Mouse (Mus musculus): ENCODE data around the gene Ap1s1. TPM values are rescaled to one million over a fixed set of nuclear protein-coding genes. Genes with fewer than 3 reads are reported as not detected.
A peak's percentile ranks its signal among the peaks of the same experiment; 100 is the strongest.

Gene Ap1s1
- polyA plus RNA-seq, 1 experiment from 2014 or later, result 284 TPM

DNA sequence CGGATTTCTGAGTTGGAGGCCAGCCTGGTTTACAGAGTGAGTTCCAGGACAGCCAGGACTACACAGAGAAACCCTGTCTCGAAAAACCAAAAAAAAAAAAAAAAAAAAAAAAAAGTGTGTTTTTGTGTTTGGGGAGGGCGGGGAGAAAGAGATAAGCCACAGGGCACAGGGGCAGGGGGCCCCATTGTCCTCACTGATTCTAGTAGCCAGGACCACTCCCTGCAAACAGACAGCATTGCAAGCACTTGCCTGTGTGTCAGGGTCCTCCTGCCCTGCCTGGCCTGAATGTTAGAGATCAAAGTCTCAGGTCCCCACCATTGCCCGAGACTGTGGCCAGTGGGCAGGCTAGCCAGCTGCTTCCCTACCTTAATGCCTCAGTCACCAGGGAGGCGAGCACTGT, 46.5 kb downstream of the Ap1s1 start:
- Histone ChIP-seq H3K9ac (no peak overlapping the region), H3K4me1 (no peaks in the 10 kb centered on the region), H3K9me3 (no peaks in the 10 kb centered on the region), H3K4me2 (no peak overlapping the region), H3K27me3 (replicated peaks) (no peaks in the 10 kb centered on the region), H3K4me3 (no peak overlapping the region), H3K27ac (no peak overlapping the region), H3K36me3 (replicated peaks) (peaks cover 11% of the 10 kb centered on the region)
- no peak for ATAC-seq (replicated peaks)
- 61% methylated on average over 5 of the region's 5 CpGs for WGBS

DNA sequence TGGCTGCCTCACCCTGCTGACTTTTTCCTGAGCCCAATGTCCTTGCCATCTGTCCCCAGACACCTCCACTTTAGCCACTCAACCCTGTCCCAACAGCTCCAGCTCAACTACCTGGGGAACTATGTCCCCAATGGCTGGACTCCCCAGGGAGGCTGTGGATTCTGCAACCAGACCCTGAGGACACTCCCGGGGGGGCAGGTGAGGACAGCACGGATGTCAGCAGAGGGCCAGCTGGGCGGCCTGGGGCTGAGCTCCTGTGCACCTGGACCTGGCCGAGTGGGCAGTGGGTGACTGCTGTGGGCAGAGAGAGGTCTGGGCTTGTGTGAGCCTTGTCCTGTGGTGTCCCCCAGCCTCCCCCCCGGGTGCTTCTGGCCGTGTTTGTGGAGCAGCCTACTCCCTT, 56.1 kb downstream of the Ap1s1 start:
- H3K4me2 ChIP-seq, result no peak overlapping the region
- no peak for ATAC-seq (replicated peaks)
- H3K27me3 ChIP-seq (replicated peaks), result no peaks in the 10 kb centered on the region
- WGBS, result 91% methylated on average over 6 of the region's 6 CpGs
- H3K4me1 ChIP-seq, result peaks cover 22% of the 10 kb centered on the region
- peaks cover 50% of the 10 kb centered on the region for H3K36me3 ChIP-seq (replicated peaks)
- no peak overlapping the region for H3K4me3 ChIP-seq
- H3K9ac ChIP-seq, result no peak overlapping the region
- H3K27ac ChIP-seq, result no peak overlapping the region
- no peaks in the 10 kb centered on the region for H3K9me3 ChIP-seq

DNA sequence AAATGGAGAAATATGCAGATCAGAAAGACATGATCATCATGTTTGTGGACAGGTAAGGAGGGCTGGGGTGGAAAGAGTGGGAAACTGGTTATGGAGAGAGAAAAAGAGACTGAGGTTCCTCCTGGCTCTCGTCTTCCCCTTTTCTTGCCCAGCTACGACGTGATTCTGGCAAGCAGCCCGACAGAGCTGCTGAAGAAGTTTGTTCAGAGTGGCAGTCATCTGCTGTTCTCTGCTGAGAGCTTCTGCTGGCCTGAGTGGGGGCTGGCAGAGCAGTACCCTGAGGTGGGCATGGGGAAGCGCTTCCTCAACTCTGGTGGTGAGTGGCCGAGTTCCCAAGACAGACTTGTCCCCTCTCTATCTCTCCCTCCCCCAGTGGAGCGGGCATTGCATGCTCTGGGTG, 57.5 kb downstream of the Ap1s1 start:
- no peaks in the 10 kb centered on the region for H3K27me3 ChIP-seq (replicated peaks)

DNA sequence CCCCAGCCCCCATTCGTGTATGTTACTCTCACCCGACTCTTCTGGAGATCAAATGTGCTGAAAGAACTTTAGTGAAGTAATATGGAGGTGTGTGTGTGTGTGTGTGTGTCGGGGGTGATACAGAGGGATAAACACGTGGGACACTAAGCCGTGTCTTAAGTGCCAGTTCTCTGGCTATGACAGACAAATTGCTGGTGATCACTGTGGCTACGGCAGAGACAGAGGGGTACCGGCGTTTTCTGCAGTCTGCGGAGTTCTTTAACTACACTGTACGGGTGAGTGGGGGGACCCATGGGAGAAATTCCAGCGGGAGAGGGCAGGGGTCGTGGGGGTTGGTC, 58.0 kb downstream of the Ap1s1 start, which contains the start of gene Znhit1:
TSS of gene Znhit1 (minus strand) at position 88 of the 338 bp plus-strand sequence.
- WGBS, result 4% methylated on average over 12 of the region's 12 CpGs
- ATAC-seq (replicated peaks), result 0 out of 2 replicates have a peak, but pooled peaks have one; percentile 4
- Histone ChIP-seq H3K27me3 (replicated peaks) (no peaks in the 10 kb centered on the region), H3K4me1 (peaks cover 22% of the 10 kb centered on the region), H3K27ac (peak within 1 kb of the TSS; percentile 96), H3K36me3 (replicated peaks) (peaks cover 36% of the 10 kb centered on the region), H3K4me3 (peak within 1 kb of the TSS; percentile 98), H3K9ac (peak within 1 kb of the TSS; percentile 100), H3K4me2 (peak within 1 kb of the TSS; percentile 90), H3K9me3 (no peaks in the 10 kb centered on the region)

More for the DNA sequence above, 57.5 kb downstream of the Ap1s1 start:
- H3K9me3 ChIP-seq, result no peaks in the 10 kb centered on the region
- 74% methylated on average over 7 of the region's 7 CpGs for WGBS
- peak overlapping the region; percentile 90 for H3K4me2 ChIP-seq
- ATAC-seq (replicated peaks), result no peak
- H3K27ac ChIP-seq, result peak overlapping the region; percentile 96; the same call in 1 of the 2 replicates
- peaks cover 22% of the 10 kb centered on the region for H3K4me1 ChIP-seq
- peak overlapping the region; percentile 98 for H3K4me3 ChIP-seq
- peak overlapping the region; percentile 100 for H3K9ac ChIP-seq
- H3K36me3 ChIP-seq (replicated peaks), result peaks cover 41% of the 10 kb centered on the region

DNA sequence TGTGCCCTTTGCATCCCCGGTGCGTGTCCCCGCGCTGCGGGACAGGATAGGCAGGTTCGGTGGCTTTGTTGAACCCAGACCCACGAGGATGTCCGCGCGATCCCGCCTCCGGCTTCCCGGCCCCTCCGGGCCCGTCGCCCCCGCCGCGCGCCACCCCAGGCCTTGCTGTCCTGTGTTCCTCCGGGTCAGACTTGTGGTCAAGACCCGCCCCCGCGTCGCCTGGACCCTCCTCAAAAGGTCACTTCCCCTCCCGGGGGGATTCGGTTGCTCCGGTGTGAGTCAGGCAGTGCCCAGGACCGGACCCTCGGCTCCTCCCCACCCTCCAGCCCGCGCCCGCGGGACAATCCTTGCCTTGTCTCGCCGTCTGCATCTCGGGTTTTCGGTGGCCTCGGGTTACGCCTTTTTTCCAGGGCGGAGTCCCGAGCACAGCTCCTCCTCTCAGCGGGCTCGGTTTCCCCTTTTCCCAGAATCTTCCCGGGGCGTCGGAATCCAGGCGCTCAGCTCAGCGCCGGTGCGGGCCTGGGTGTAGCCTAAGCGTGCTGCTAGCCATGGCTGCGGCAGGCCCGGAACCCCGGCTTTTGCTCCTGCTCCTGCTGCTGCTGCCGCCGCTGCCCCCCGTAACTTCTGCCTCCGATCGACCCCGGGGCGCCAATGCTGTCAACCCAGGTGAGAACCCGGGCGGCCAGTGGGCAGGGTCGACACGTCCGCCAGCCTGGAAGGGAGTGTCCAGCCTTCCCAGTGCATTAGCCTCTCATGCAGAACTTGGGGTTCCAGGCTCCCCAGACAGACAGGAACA, 58.6 kb downstream of the Ap1s1 start:
- ATAC-seq (replicated peaks), result peak; percentile 62
- Histone ChIP-seq H3K27me3 (replicated peaks) (no peaks in the 10 kb centered on the region), H3K9ac (peak overlapping the region; percentile 100), H3K4me2 (peak overlapping the region; percentile 90), H3K4me3 (peak overlapping the region; percentile 98), H3K36me3 (replicated peaks) (peaks cover 31% of the 10 kb centered on the region), H3K9me3 (no peaks in the 10 kb centered on the region), H3K27ac (peak overlapping the region; percentile 96), H3K4me1 (peaks cover 22% of the 10 kb centered on the region)
- under 1% methylated on average over 67 of the region's 67 CpGs for WGBS

DNA sequence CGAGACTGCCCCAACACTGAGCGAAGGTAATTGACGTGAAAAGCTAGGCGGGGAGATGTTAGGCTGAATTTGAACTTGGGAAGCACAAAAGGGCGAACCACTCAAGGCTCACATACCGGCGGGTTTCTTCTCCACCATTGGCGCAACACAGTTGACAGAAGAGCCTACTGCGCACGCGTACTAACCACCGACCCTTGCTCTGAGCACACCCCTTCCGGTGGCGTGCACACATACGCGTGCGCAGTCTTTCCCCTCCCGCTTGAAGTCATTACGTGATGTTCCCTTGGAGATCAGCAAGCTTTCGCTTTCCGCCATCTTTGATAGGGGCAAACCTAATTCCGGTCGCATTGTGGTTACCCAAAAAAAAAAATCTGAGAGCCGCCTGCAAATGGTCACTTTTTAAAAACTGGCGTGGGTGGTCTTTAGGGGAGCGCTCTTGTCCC, 59.2 kb downstream of the Ap1s1 start, which contains the start of gene Plod3:
TSS of gene Plod3 (plus strand) at position 325 of the 443 bp plus-strand sequence.
- H3K4me1 ChIP-seq, result peaks cover 22% of the 10 kb centered on the region
- H3K9ac ChIP-seq, result peak within 1 kb of the TSS; percentile 100
- WGBS, result under 1% methylated on average over 26 of the region's 26 CpGs
- H3K27me3 ChIP-seq (replicated peaks), result no peaks in the 10 kb centered on the region
- H3K36me3 ChIP-seq (replicated peaks), result peaks cover 25% of the 10 kb centered on the region
- peak; percentile 92 for ATAC-seq (replicated peaks)
- H3K4me2 ChIP-seq, result peak within 1 kb of the TSS; percentile 90
- H3K4me3 ChIP-seq, result peak within 1 kb of the TSS; percentile 98
- peak within 1 kb of the TSS; percentile 96 for H3K27ac ChIP-seq
- H3K9me3 ChIP-seq, result no peaks in the 10 kb centered on the region

MicroRNAs within 50 kb of the gene (microRNA counts, 519-probe panel; counts per million panel counts)
- not detected for microRNA mmu-miR-702

Small RNAs within 50 kb of the gene (microRNA-seq; reads per million reads assigned to microRNA genes)
- 90.1 reads per million, percentile 53 among the genes with 10 or more reads in this experiment for gene Mir702

Other genes with a start within 250 kb of the Ap1s1 start
- 31.6 and 34.3 TPM in 2 replicates for gene Col26a1, start 162.9 kb downstream of the Ap1s1 start, polyA plus RNA-seq (2015; fragmentation: Nextera tagmentation; extraction: Ambion mirVana)
- 125 and 132 TPM in 2 replicates for gene Ift22, start 138.0 kb downstream of the Ap1s1 start, polyA plus RNA-seq (2015; fragmentation: Nextera tagmentation; extraction: Ambion mirVana)
- 357 and 367 TPM in 2 replicates for gene Fis1, start 92.9 kb downstream of the Ap1s1 start, polyA plus RNA-seq (2015; fragmentation: Nextera tagmentation; extraction: Ambion mirVana)
- 0.18 and 0.36 TPM in 2 replicates for gene Cldn15, start 79.5 kb downstream of the Ap1s1 start, polyA plus RNA-seq (2015; fragmentation: Nextera tagmentation; extraction: Ambion mirVana)
- gene Plod3, start 59.1 kb downstream of the Ap1s1 start, polyA plus RNA-seq (2015; fragmentation: Nextera tagmentation; extraction: Ambion mirVana), result 38.9 and 44.1 TPM in 2 replicates
- gene Znhit1, start 58.1 kb downstream of the Ap1s1 start, polyA plus RNA-seq (2015; fragmentation: Nextera tagmentation; extraction: Ambion mirVana), result 131 and 132 TPM in 2 replicates
- gene Vgf, start 19.7 kb downstream of the Ap1s1 start, polyA plus RNA-seq (2015; fragmentation: Nextera tagmentation; extraction: Ambion mirVana), result 9.9 and 11.1 TPM in 2 replicates
- 0.34 and 0.41 TPM in 2 replicates for gene Serpine1, start 26.1 kb upstream of the Ap1s1 start, polyA plus RNA-seq (2015; fragmentation: Nextera tagmentation; extraction: Ambion mirVana)
- 1.9 and 2.5 TPM in 2 replicates for gene Trim56, start 70.1 kb upstream of the Ap1s1 start, polyA plus RNA-seq (2015; fragmentation: Nextera tagmentation; extraction: Ambion mirVana)
- not detected in 2 replicates for gene Muc3, start 103.2 kb upstream of the Ap1s1 start, polyA plus RNA-seq (2015; fragmentation: Nextera tagmentation; extraction: Ambion mirVana)
- 0.40 TPM in 1 of 2 replicates, not detected in the other for gene Muc3a, start 166.3 kb upstream of the Ap1s1 start, polyA plus RNA-seq (2015; fragmentation: Nextera tagmentation; extraction: Ambion mirVana)
- 39.8 and 45.6 TPM in 2 replicates for gene Ache, start 241.4 kb upstream of the Ap1s1 start, polyA plus RNA-seq (2015; fragmentation: Nextera tagmentation; extraction: Ambion mirVana)
- gene Ufsp1, start 248.5 kb upstream of the Ap1s1 start, polyA plus RNA-seq (2015; fragmentation: Nextera tagmentation; extraction: Ambion mirVana), result 18.2 and 18.7 TPM in 2 replicates

Measured in midbrain, embryonic 15.5 days (tissue).